In genomic region chr16:38307651-38308050, GRCm38 (mm10) we compare ENCODE assay signal across 27 mouse cellular contexts. TPM values are rescaled to one million over a fixed set of nuclear protein-coding genes. Genes with fewer than 3 reads are reported as not detected.
DNase-seq lines count a peak whose midpoint lies in the region; ATAC-seq and TF ChIP-seq lines count a peak whose summit lies in the region.
"Had no signal": no experiment of that assay in that cellular context is flagged by ENCODE, and none has a peak within 500 bp of the region (broad histone marks: within the 10 kb centered on the region; RNA-seq: fewer than 3 reads in every experiment).

No protein-coding gene starts in this region.

- no peak overlapping the region for H3K9ac ChIP-seq in hindbrain, embryonic 12.5 days
- H3K9ac ChIP-seq in hindbrain, postnatal 0 days (replicated peaks; ENCODE audit: low read length) = no peak overlapping the region
- H3K9ac ChIP-seq in limb, embryonic 12.5 days (replicated peaks) = no peak overlapping the region
- no peak overlapping the region for H3K9ac ChIP-seq in midbrain, embryonic 15.5 days
- no peak overlapping the region for H3K9ac ChIP-seq in forebrain, postnatal 0 days
- H3K9ac ChIP-seq: embryonic facial prominence, embryonic 15.5 days; heart, embryonic 13.5 days; intestine, embryonic 15.5 days; kidney, embryonic 15.5 days; liver, postnatal 0 days; neural tube, embryonic 12.5 days had no signal

- H3K4me2 ChIP-seq in hindbrain, embryonic 12.5 days (replicated peaks) = peak overlapping the region; percentile 2; the same call in 1 of the 2 replicates
- no peak overlapping the region for H3K4me2 ChIP-seq in hindbrain, postnatal 0 days (ENCODE audit: low read depth, low read length)
- H3K4me2 ChIP-seq in limb, embryonic 12.5 days = peak overlapping the region; percentile 39
- peak overlapping the region; percentile 26 for H3K4me2 ChIP-seq in midbrain, embryonic 15.5 days
- H3K4me2 ChIP-seq in forebrain, postnatal 0 days (ENCODE audit: low read depth) = no peak overlapping the region
- H3K4me2 ChIP-seq: embryonic facial prominence, embryonic 15.5 days; heart, embryonic 13.5 days; intestine, embryonic 15.5 days; kidney, embryonic 15.5 days; neural tube, embryonic 12.5 days had no signal

- WGBS in hindbrain, embryonic 12.5 days = 45% methylated on average over 7 of the region's 7 CpGs
- 47% methylated on average over 7 of the region's 7 CpGs for WGBS in hindbrain, postnatal 0 days
- WGBS in limb, embryonic 12.5 days = 36% methylated on average over 7 of the region's 7 CpGs
- WGBS in midbrain, embryonic 15.5 days = 42% methylated on average over 7 of the region's 7 CpGs
- 45% methylated on average over 7 of the region's 7 CpGs for WGBS in forebrain, postnatal 0 days

- TF ChIP-seq CTCF in hindbrain, postnatal 0 days (IDR thresholded peaks at IDR 0.05; ENCODE audit: low read depth) = no peak
- TF ChIP-seq CTCF in forebrain, postnatal 0 days (IDR thresholded peaks at IDR 0.05; ENCODE audit: low read depth) = no peak

- H3K36me3 ChIP-seq in hindbrain, embryonic 12.5 days = no peaks in the 10 kb centered on the region
- H3K36me3 ChIP-seq in hindbrain, postnatal 0 days (ENCODE audit: insufficient read depth, low read length) = no peaks in the 10 kb centered on the region
- no peaks in the 10 kb centered on the region for H3K36me3 ChIP-seq in limb, embryonic 12.5 days
- H3K36me3 ChIP-seq in midbrain, embryonic 15.5 days (replicated peaks) = no peaks in the 10 kb centered on the region
- H3K36me3 ChIP-seq in forebrain, postnatal 0 days (ENCODE audit: insufficient read depth) = no peaks in the 10 kb centered on the region
- H3K36me3 ChIP-seq: embryonic facial prominence, embryonic 15.5 days; heart, embryonic 13.5 days; intestine, embryonic 15.5 days; kidney, embryonic 15.5 days; neural tube, embryonic 12.5 days had no signal

- H3K9me3 ChIP-seq in hindbrain, embryonic 12.5 days (replicated peaks) = no peaks in the 10 kb centered on the region
- H3K9me3 ChIP-seq in hindbrain, postnatal 0 days (ENCODE audit: low read length) = no peaks in the 10 kb centered on the region
- H3K9me3 ChIP-seq in limb, embryonic 12.5 days = no peaks in the 10 kb centered on the region
- no peaks in the 10 kb centered on the region for H3K9me3 ChIP-seq in midbrain, embryonic 15.5 days
- no peaks in the 10 kb centered on the region for H3K9me3 ChIP-seq in forebrain, postnatal 0 days (ENCODE audit: low read length)
- H3K9me3 ChIP-seq: embryonic facial prominence, embryonic 15.5 days; intestine, embryonic 15.5 days; kidney, embryonic 15.5 days; neural tube, embryonic 12.5 days had no signal

- no peak overlapping the region for H3K4me3 ChIP-seq in hindbrain, embryonic 12.5 days
- H3K4me3 ChIP-seq in hindbrain, postnatal 0 days (ENCODE audit: low read length) = no peak overlapping the region
- no peak overlapping the region for H3K4me3 ChIP-seq in limb, embryonic 12.5 days (replicated peaks)
- no peak overlapping the region for H3K4me3 ChIP-seq in midbrain, embryonic 15.5 days
- H3K4me3 ChIP-seq in forebrain, postnatal 0 days (ENCODE audit: low read depth, low read length) = no peak overlapping the region
- H3K4me3 ChIP-seq: embryonic facial prominence, embryonic 15.5 days; heart, embryonic 13.5 days; intestine, embryonic 15.5 days; kidney, embryonic 15.5 days; neural tube, embryonic 12.5 days had no signal

- peak; percentile 44; the same call in 1 of the 2 replicates for ATAC-seq in hindbrain, embryonic 12.5 days (ENCODE audit: low FRiP score)
- ATAC-seq in hindbrain, postnatal 0 days = no peak
- peak; percentile 68 for ATAC-seq in granulocyte monocyte progenitor cell, adult 5-6 weeks (replicated peaks; ENCODE audit: poor library complexity, severe bottlenecking)
- peak; percentile 28 for ATAC-seq in limb, embryonic 12.5 days (ENCODE audit: insufficient number of reproducible peaks, insufficient read depth, low FRiP score, low TSS enrichment, low read depth)
- ATAC-seq in midbrain, embryonic 15.5 days (replicated peaks) = peak; percentile 37; the same call in 1 of the 2 replicates
- ATAC-seq in forebrain, postnatal 0 days = no peak
- ATAC-seq: intestine, embryonic 15.5 days; liver, postnatal 0 days had no signal

- no peak for DNase-seq in hindbrain, postnatal 0 days (ENCODE audit: low spot score)
- DNase-seq in right cerebral cortex, adult 2 months (ENCODE audit: low spot score in 2 of 2) = no peak
- DNase-seq in ovary, postnatal 36 days (ENCODE audit: low spot score) = no peak
- DNase-seq in forebrain, postnatal 0 days = no peak
- DNase-seq: cerebellum, adult 9-11 months; heart, adult 18-20 months; kidney, postnatal 4 days; liver, postnatal 0 days; lung, postnatal 4 days; right cerebral cortex, postnatal 14 days; spleen, adult 18-20 months; thymus, postnatal 25 days had no signal

- H3K27ac ChIP-seq in hindbrain, embryonic 12.5 days = peak overlapping the region; percentile 25; the same call in 1 of the 2 replicates
- no peak overlapping the region for H3K27ac ChIP-seq in hindbrain, postnatal 0 days
- H3K27ac ChIP-seq in limb, embryonic 12.5 days = peak overlapping the region; percentile 80
- H3K27ac ChIP-seq in midbrain, embryonic 15.5 days = peak overlapping the region; percentile 48
- no peak overlapping the region for H3K27ac ChIP-seq in forebrain, postnatal 0 days (ENCODE audit: low read depth, low read length)
- H3K27ac ChIP-seq: embryonic facial prominence, embryonic 15.5 days; heart, embryonic 13.5 days; intestine, embryonic 15.5 days; kidney, embryonic 15.5 days; neural tube, embryonic 12.5 days had no signal

- peaks cover 15% of the 10 kb centered on the region for H3K4me1 ChIP-seq in hindbrain, embryonic 12.5 days
- no peaks in the 10 kb centered on the region for H3K4me1 ChIP-seq in hindbrain, postnatal 0 days (ENCODE audit: insufficient read depth, low read length)
- peaks cover 26% of the 10 kb centered on the region for H3K4me1 ChIP-seq in limb, embryonic 12.5 days (replicated peaks)
- H3K4me1 ChIP-seq in midbrain, embryonic 15.5 days = peaks cover 17% of the 10 kb centered on the region
- H3K4me1 ChIP-seq in forebrain, postnatal 0 days (ENCODE audit: insufficient read depth) = no peaks in the 10 kb centered on the region
- H3K4me1 ChIP-seq: heart, embryonic 13.5 days had no signal

- H3K27me3 ChIP-seq in hindbrain, embryonic 12.5 days = no peaks in the 10 kb centered on the region
- no peaks in the 10 kb centered on the region for H3K27me3 ChIP-seq in hindbrain, postnatal 0 days (ENCODE audit: insufficient read depth, low read length)
- no peaks in the 10 kb centered on the region for H3K27me3 ChIP-seq in limb, embryonic 12.5 days
- no peaks in the 10 kb centered on the region for H3K27me3 ChIP-seq in midbrain, embryonic 15.5 days (replicated peaks)
- H3K27me3 ChIP-seq in forebrain, postnatal 0 days (ENCODE audit: insufficient read depth, low read length) = no peaks in the 10 kb centered on the region
- H3K27me3 ChIP-seq: embryonic facial prominence, embryonic 15.5 days; heart, embryonic 13.5 days; intestine, embryonic 15.5 days; neural tube, embryonic 12.5 days had no signal

RNA-seq across cellular contexts. Expression of gene Nr1i2, which starts 13.0 kb away (rescaled TPM):
- not detected in 2 replicates for polyA plus RNA-seq in hindbrain, embryonic 12.5 days (2016; fragmentation: Nextera tagmentation; extraction: Ambion mirVana)
- not detected in 2 replicates for total RNA-seq in hindbrain, postnatal 0 days (2014; rRNA removed)
- polyA plus RNA-seq in hindbrain, postnatal 0 days (2015; fragmentation: Nextera tagmentation; extraction: Ambion mirVana) = 0.05 TPM in 1 of 2 replicates, not detected in the other
- 0.26 TPM in 1 of 2 replicates, not detected in the other for total RNA-seq in granulocyte monocyte progenitor cell, adult 5-6 weeks (2014; fragmentation: Nextera tagmentation)
- total RNA-seq in granulocyte monocyte progenitor cell, adult 5-6 weeks (2017) = not detected in 2 replicates
- not detected in 2 replicates for polyA plus RNA-seq in limb, embryonic 12.5 days (2016; fragmentation: Nextera tagmentation; extraction: Ambion mirVana)
- polyA plus RNA-seq in midbrain, embryonic 15.5 days (2015; fragmentation: Nextera tagmentation; extraction: Ambion mirVana) = 0.08 TPM in 1 of 2 replicates, not detected in the other
- total RNA-seq in forebrain, postnatal 0 days (2014; rRNA removed) = not detected in 2 replicates
- polyA plus RNA-seq in forebrain, postnatal 0 days (2015; fragmentation: Nextera tagmentation; extraction: Ambion mirVana) = not detected in 2 replicates
- total RNA-seq: adrenal gland, adult 18-20 months; gastrocnemius, adult 8-10 months; heart, adult 18-20 months; heart, postnatal 25 days; layer of hippocampus, postnatal 14 days; left cerebral cortex, postnatal 10 days had no signal
- polyA plus RNA-seq: embryonic facial prominence, embryonic 15.5 days; heart, embryonic 13.5 days; neural tube, embryonic 12.5 days had no signal

RNA-seq across cellular contexts. Expression of gene Maats1, which starts 34.3 kb away (rescaled TPM):
- polyA plus RNA-seq in hindbrain, embryonic 12.5 days (2016; fragmentation: Nextera tagmentation; extraction: Ambion mirVana) = 1.2 and 1.3 TPM in 2 replicates
- 1.4 TPM in 2 replicates for total RNA-seq in hindbrain, postnatal 0 days (2014; rRNA removed)
- 0.86 and 1.4 TPM in 2 replicates for polyA plus RNA-seq in hindbrain, postnatal 0 days (2015; fragmentation: Nextera tagmentation; extraction: Ambion mirVana)
- not detected in 2 replicates for total RNA-seq in granulocyte monocyte progenitor cell, adult 5-6 weeks (2014; fragmentation: Nextera tagmentation)
- not detected in 2 replicates for total RNA-seq in granulocyte monocyte progenitor cell, adult 5-6 weeks (2017)
- polyA plus RNA-seq in limb, embryonic 12.5 days (2016; fragmentation: Nextera tagmentation; extraction: Ambion mirVana) = 0.06 and 0.12 TPM in 2 replicates
- 1.1 and 1.5 TPM in 2 replicates for polyA plus RNA-seq in midbrain, embryonic 15.5 days (2015; fragmentation: Nextera tagmentation; extraction: Ambion mirVana)
- 1.2 and 2.6 TPM in 2 replicates for total RNA-seq in forebrain, postnatal 0 days (2014; rRNA removed)
- polyA plus RNA-seq in forebrain, postnatal 0 days (2015; fragmentation: Nextera tagmentation; extraction: Ambion mirVana) = 0.91 and 1.5 TPM in 2 replicates
- total RNA-seq: gastrocnemius, adult 8-10 months; heart, postnatal 25 days; liver, adult 2 months had no signal
- polyA plus RNA-seq: liver, adult 2 months had no signal

RNA-seq across cellular contexts. Expression of gene Cox17, which starts 39.1 kb away (rescaled TPM):
- 105 and 116 TPM in 2 replicates for polyA plus RNA-seq in hindbrain, embryonic 12.5 days (2016; fragmentation: Nextera tagmentation; extraction: Ambion mirVana)
- 12.2 and 24.5 TPM in 2 replicates for total RNA-seq in hindbrain, postnatal 0 days (2014; rRNA removed)
- 78.5 and 90.1 TPM in 2 replicates for polyA plus RNA-seq in hindbrain, postnatal 0 days (2015; fragmentation: Nextera tagmentation; extraction: Ambion mirVana)
- 124 and 168 TPM in 2 replicates for total RNA-seq in granulocyte monocyte progenitor cell, adult 5-6 weeks (2014; fragmentation: Nextera tagmentation)
- total RNA-seq in granulocyte monocyte progenitor cell, adult 5-6 weeks (2017) = 185 and 260 TPM in 2 replicates
- 114 and 117 TPM in 2 replicates for polyA plus RNA-seq in limb, embryonic 12.5 days (2016; fragmentation: Nextera tagmentation; extraction: Ambion mirVana)
- 75.4 and 77.9 TPM in 2 replicates for polyA plus RNA-seq in midbrain, embryonic 15.5 days (2015; fragmentation: Nextera tagmentation; extraction: Ambion mirVana)
- 12.9 and 51.7 TPM in 2 replicates for total RNA-seq in forebrain, postnatal 0 days (2014; rRNA removed)
- 80.3 and 102 TPM in 2 replicates for polyA plus RNA-seq in forebrain, postnatal 0 days (2015; fragmentation: Nextera tagmentation; extraction: Ambion mirVana)

RNA-seq across cellular contexts. Expression of gene Gm21987, which starts 39.2 kb away (rescaled TPM):
- not detected in 2 replicates for polyA plus RNA-seq in hindbrain, embryonic 12.5 days (2016; fragmentation: Nextera tagmentation; extraction: Ambion mirVana)
- not detected in 2 replicates for total RNA-seq in hindbrain, postnatal 0 days (2014; rRNA removed)
- not detected in 2 replicates for polyA plus RNA-seq in hindbrain, postnatal 0 days (2015; fragmentation: Nextera tagmentation; extraction: Ambion mirVana)
- not detected in 2 replicates for total RNA-seq in granulocyte monocyte progenitor cell, adult 5-6 weeks (2014; fragmentation: Nextera tagmentation)
- total RNA-seq in granulocyte monocyte progenitor cell, adult 5-6 weeks (2017) = not detected in 2 replicates
- not detected in 2 replicates for polyA plus RNA-seq in limb, embryonic 12.5 days (2016; fragmentation: Nextera tagmentation; extraction: Ambion mirVana)
- 0.77 TPM in 1 of 2 replicates, not detected in the other for polyA plus RNA-seq in midbrain, embryonic 15.5 days (2015; fragmentation: Nextera tagmentation; extraction: Ambion mirVana)
- not detected in 2 replicates for total RNA-seq in forebrain, postnatal 0 days (2014; rRNA removed)
- polyA plus RNA-seq in forebrain, postnatal 0 days (2015; fragmentation: Nextera tagmentation; extraction: Ambion mirVana) = not detected in 2 replicates
- total RNA-seq: adrenal gland, adult 18-20 months; gastrocnemius, adult 8-10 months; heart, postnatal 25 days; layer of hippocampus, postnatal 14 days; left cerebral cortex, postnatal 10 days; liver, adult 2 months had no signal
- polyA plus RNA-seq: embryonic facial prominence, embryonic 15.5 days; kidney, embryonic 15.5 days; liver, adult 2 months; liver, postnatal 0 days; neural tube, embryonic 12.5 days had no signal

RNA-seq across cellular contexts. Expression of gene Popdc2, which starts 54.4 kb away (rescaled TPM):
- 0.70 and 1.4 TPM in 2 replicates for polyA plus RNA-seq in hindbrain, embryonic 12.5 days (2016; fragmentation: Nextera tagmentation; extraction: Ambion mirVana)
- 0.10 and 0.40 TPM in 2 replicates for total RNA-seq in hindbrain, postnatal 0 days (2014; rRNA removed)
- polyA plus RNA-seq in hindbrain, postnatal 0 days (2015; fragmentation: Nextera tagmentation; extraction: Ambion mirVana) = 0.83 and 1.0 TPM in 2 replicates
- total RNA-seq in granulocyte monocyte progenitor cell, adult 5-6 weeks (2014; fragmentation: Nextera tagmentation) = not detected in 2 replicates
- total RNA-seq in granulocyte monocyte progenitor cell, adult 5-6 weeks (2017) = not detected in 2 replicates
- 0.70 and 1.9 TPM in 2 replicates for polyA plus RNA-seq in limb, embryonic 12.5 days (2016; fragmentation: Nextera tagmentation; extraction: Ambion mirVana)
- polyA plus RNA-seq in midbrain, embryonic 15.5 days (2015; fragmentation: Nextera tagmentation; extraction: Ambion mirVana) = 0.57 and 1.4 TPM in 2 replicates
- 0.14 and 0.38 TPM in 2 replicates for total RNA-seq in forebrain, postnatal 0 days (2014; rRNA removed)
- polyA plus RNA-seq in forebrain, postnatal 0 days (2015; fragmentation: Nextera tagmentation; extraction: Ambion mirVana) = 0.39 TPM in 2 replicates

Comparison
In these comparisons a context has a peak if more than half of its experiments do, and no peak if none do; other contexts are left out.
1. ATAC-seq: peak in hindbrain, embryonic 12.5 days (single experiment), granulocyte monocyte progenitor cell, adult 5-6 weeks (single experiment), limb, embryonic 12.5 days (single experiment) and midbrain, embryonic 15.5 days (single experiment); none in hindbrain, postnatal 0 days (single experiment) and forebrain, postnatal 0 days (single experiment).
2. H3K27ac ChIP-seq: peak in hindbrain, embryonic 12.5 days (single experiment), limb, embryonic 12.5 days (single experiment) and midbrain, embryonic 15.5 days (single experiment); none in hindbrain, postnatal 0 days (single experiment) and forebrain, postnatal 0 days (single experiment).
3. H3K4me2 ChIP-seq: peak in hindbrain, embryonic 12.5 days (single experiment), limb, embryonic 12.5 days (single experiment) and midbrain, embryonic 15.5 days (single experiment); none in hindbrain, postnatal 0 days (single experiment) and forebrain, postnatal 0 days (single experiment).